Mouse (Mus musculus): ENCODE measurements around the gene Ano6. TPM values are rescaled to one million over a fixed set of nuclear protein-coding genes. Genes with fewer than 3 reads are reported as not detected.

Ano6 gene
- polyA plus RNA-seq, 1 experiment from 2014 or later = 37.2 TPM

- Histone ChIP-seq H3K9me3 (ENCODE audit: control insufficient read depth, low read length) (no peaks in the 10 kb centered on the region), H3K27ac (ENCODE audit: low read depth, low read length) (no peak overlapping the region), H3K27me3 (ENCODE audit: control insufficient read depth, insufficient read depth, low read length) (no peaks in the 10 kb centered on the region), H3K4me2 (replicated peaks; ENCODE audit: low read depth, low read length) (no peak overlapping the region), H3K4me3 (ENCODE audit: low read depth, low read length) (no peak overlapping the region), H3K9ac (ENCODE audit: low read depth, low read length) (no peak overlapping the region), H3K4me1 (replicated peaks; ENCODE audit: control insufficient read depth, insufficient read depth, low read length) (no peaks in the 10 kb centered on the region), H3K36me3 (ENCODE audit: control insufficient read depth, insufficient read depth, low read length) (no peaks in the 10 kb centered on the region)
- peak; percentile 13 for DNase-seq (ENCODE audit: low spot score)
- ATAC-seq (ENCODE audit: low FRiP score) = no peak
- 64% methylated on average over 11 of the region's 11 CpGs for WGBS
Measured at GRCm38 (mm10) chr15:95945951-95946708, 155.5 kb downstream of the Ano6 start.

DNA sequence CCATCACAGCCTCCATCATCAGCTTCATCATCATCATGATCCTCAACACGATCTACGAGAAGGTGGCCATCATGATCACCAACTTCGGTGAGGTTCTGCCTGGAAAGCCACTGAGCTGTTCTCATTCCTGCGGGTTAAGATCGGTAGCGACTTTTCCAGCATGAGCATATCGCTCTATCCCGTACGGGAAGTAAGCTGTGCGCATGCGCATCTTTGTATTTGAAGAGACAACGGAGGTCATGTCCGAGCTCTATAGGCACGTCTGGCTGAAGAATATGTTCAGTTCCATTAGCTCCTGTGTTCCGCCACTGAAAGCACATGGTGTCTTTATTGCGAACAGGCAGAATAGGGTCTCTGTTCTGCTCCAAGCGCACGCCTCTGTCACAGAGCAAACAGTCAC, 157.8 kb downstream of the Ano6 start:
- Histone ChIP-seq H3K4me2 (replicated peaks; ENCODE audit: low read depth, low read length) (no peak overlapping the region), H3K9ac (ENCODE audit: low read depth, low read length) (no peak overlapping the region), H3K27ac (ENCODE audit: low read depth, low read length) (no peak overlapping the region), H3K4me3 (ENCODE audit: low read depth, low read length) (no peak overlapping the region), H3K36me3 (ENCODE audit: control insufficient read depth, insufficient read depth, low read length) (no peaks in the 10 kb centered on the region), H3K27me3 (ENCODE audit: control insufficient read depth, insufficient read depth, low read length) (no peaks in the 10 kb centered on the region), H3K4me1 (replicated peaks; ENCODE audit: control insufficient read depth, insufficient read depth, low read length) (no peaks in the 10 kb centered on the region), H3K9me3 (ENCODE audit: control insufficient read depth, low read length) (no peaks in the 10 kb centered on the region)
- DNase-seq (ENCODE audit: low spot score) (no peak), ATAC-seq (ENCODE audit: low FRiP score) (no peak)
- 95% methylated on average over 18 of the region's 18 CpGs for WGBS

DNA sequence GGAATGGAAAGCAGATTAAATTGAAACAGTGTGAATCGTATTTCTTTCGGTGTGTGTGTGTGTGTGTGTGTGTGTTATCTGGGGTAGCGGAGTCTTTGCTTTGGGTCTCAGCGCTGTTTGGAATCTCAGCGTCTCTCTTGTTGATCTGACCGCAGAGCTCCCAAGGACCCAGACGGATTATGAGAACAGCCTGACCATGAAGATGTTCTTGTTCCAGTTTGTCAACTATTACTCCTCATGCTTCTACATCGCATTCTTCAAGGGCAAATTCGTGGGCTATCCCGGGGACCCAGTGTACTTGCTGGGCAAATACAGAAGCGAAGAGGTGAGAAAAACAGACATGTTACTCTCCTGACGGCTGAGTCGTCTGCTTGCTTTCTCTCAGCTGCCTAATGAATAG, 158.7 kb downstream of the Ano6 start:
- Histone ChIP-seq H3K36me3 (ENCODE audit: control insufficient read depth, insufficient read depth, low read length) (no peaks in the 10 kb centered on the region), H3K4me2 (replicated peaks; ENCODE audit: low read depth, low read length) (no peak overlapping the region), H3K27ac (ENCODE audit: low read depth, low read length) (no peak overlapping the region), H3K9ac (ENCODE audit: low read depth, low read length) (no peak overlapping the region), H3K9me3 (ENCODE audit: control insufficient read depth, low read length) (no peaks in the 10 kb centered on the region), H3K4me3 (ENCODE audit: low read depth, low read length) (no peak overlapping the region), H3K4me1 (replicated peaks; ENCODE audit: control insufficient read depth, insufficient read depth, low read length) (no peaks in the 10 kb centered on the region), H3K27me3 (ENCODE audit: control insufficient read depth, insufficient read depth, low read length) (no peaks in the 10 kb centered on the region)
- DNase-seq (ENCODE audit: low spot score) (no peak), ATAC-seq (ENCODE audit: low FRiP score) (no peak)
- 91% methylated on average over 13 of the region's 13 CpGs for WGBS

DNA sequence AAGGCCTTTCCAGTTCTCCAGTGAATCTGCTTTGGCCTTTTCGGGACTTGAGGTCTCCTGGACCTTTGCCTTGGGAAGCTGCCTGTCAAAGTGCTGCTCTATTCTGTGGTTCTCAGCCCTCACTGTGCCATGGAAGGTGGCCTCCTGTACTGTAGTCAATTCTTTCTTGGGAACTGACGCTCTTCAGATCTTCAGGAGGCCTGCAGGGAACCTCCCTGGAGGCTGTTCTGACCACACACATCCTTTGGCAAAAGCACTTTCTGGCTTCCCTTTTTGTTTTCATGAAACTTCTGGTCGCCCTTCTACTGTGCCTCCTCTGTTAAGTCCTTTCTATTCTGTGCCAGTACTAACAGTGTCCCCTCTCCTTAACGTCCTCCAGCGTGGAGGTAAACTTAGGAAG, 160.9 kb downstream of the Ano6 start:
- H3K4me2 ChIP-seq (replicated peaks; ENCODE audit: low read depth, low read length) = no peak overlapping the region
- H3K36me3 ChIP-seq (ENCODE audit: control insufficient read depth, insufficient read depth, low read length) = no peaks in the 10 kb centered on the region
- H3K9me3 ChIP-seq (ENCODE audit: control insufficient read depth, low read length) = no peaks in the 10 kb centered on the region
- no peak overlapping the region for H3K27ac ChIP-seq (ENCODE audit: low read depth, low read length)
- H3K9ac ChIP-seq (ENCODE audit: low read depth, low read length) = no peak overlapping the region
- no peaks in the 10 kb centered on the region for H3K4me1 ChIP-seq (replicated peaks; ENCODE audit: control insufficient read depth, insufficient read depth, low read length)
- H3K4me3 ChIP-seq (ENCODE audit: low read depth, low read length) = no peak overlapping the region
- DNase-seq (ENCODE audit: low spot score) = no peak
- ATAC-seq (ENCODE audit: low FRiP score) = no peak
- 63% methylated on average over 5 of the region's 5 CpGs for WGBS
- H3K27me3 ChIP-seq (ENCODE audit: control insufficient read depth, insufficient read depth, low read length) = no peaks in the 10 kb centered on the region

- Histone ChIP-seq H3K27ac (ENCODE audit: low read depth, low read length) (no peak overlapping the region), H3K27me3 (ENCODE audit: control insufficient read depth, insufficient read depth, low read length) (no peaks in the 10 kb centered on the region), H3K4me3 (ENCODE audit: low read depth, low read length) (no peak overlapping the region), H3K9ac (ENCODE audit: low read depth, low read length) (no peak overlapping the region), H3K9me3 (ENCODE audit: control insufficient read depth, low read length) (no peaks in the 10 kb centered on the region), H3K4me2 (replicated peaks; ENCODE audit: low read depth, low read length) (no peak overlapping the region), H3K4me1 (replicated peaks; ENCODE audit: control insufficient read depth, insufficient read depth, low read length) (no peaks in the 10 kb centered on the region), H3K36me3 (ENCODE audit: control insufficient read depth, insufficient read depth, low read length) (no peaks in the 10 kb centered on the region)
- ATAC-seq (ENCODE audit: low FRiP score) (no peak), DNase-seq (ENCODE audit: low spot score) (no peak)
- WGBS = 92% methylated on average over 3 of the region's 3 CpGs
Measured at GRCm38 (mm10) chr15:95956692-95957091, 166.0 kb downstream of the Ano6 start.

DNA sequence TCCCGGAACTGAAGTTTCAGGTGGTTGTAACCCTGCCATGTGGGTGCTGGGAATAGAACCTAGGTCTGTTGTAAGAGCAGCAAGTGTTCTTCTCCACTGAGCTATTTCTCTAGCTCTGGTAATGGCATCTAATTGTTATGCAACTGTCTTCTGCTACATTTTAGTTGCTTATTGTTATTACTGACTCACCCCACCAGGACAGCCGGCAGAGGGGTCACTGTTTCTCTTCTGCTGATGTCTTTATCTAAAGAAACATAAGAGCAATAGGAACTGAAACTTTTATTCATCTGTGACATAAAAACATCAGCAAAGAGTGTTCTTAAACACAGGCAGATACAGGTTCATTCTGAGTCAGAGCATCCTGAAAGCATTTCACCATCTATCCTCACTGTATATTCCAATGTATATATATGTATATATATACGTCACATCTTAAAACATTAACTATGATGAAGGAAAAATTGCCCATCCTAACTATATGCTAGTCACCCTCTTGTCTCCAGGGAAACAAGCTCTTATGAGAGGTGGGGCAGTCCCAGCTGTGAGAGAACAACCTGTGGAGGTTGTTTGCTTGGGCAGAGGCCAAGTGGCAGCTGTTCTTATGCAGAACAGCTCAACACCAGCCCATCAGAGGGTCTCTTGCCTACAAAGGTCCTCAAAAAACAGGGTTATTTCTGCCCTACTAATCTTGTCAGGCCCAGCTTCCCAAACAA, 171.9 kb downstream of the Ano6 start:
- ATAC-seq (ENCODE audit: low FRiP score) (no peak), DNase-seq (ENCODE audit: low spot score) (no peak)
- Histone ChIP-seq H3K9ac (ENCODE audit: low read depth, low read length) (no peak overlapping the region), H3K9me3 (ENCODE audit: control insufficient read depth, low read length) (no peaks in the 10 kb centered on the region), H3K4me2 (replicated peaks; ENCODE audit: low read depth, low read length) (no peak overlapping the region), H3K4me3 (ENCODE audit: low read depth, low read length) (no peak overlapping the region), H3K4me1 (replicated peaks; ENCODE audit: control insufficient read depth, insufficient read depth, low read length) (no peaks in the 10 kb centered on the region), H3K36me3 (ENCODE audit: control insufficient read depth, insufficient read depth, low read length) (no peaks in the 10 kb centered on the region), H3K27me3 (ENCODE audit: control insufficient read depth, insufficient read depth, low read length) (no peaks in the 10 kb centered on the region), H3K27ac (ENCODE audit: low read depth, low read length) (no peak overlapping the region)
- 91% methylated on average over 3 of the region's 3 CpGs for WGBS

DNA sequence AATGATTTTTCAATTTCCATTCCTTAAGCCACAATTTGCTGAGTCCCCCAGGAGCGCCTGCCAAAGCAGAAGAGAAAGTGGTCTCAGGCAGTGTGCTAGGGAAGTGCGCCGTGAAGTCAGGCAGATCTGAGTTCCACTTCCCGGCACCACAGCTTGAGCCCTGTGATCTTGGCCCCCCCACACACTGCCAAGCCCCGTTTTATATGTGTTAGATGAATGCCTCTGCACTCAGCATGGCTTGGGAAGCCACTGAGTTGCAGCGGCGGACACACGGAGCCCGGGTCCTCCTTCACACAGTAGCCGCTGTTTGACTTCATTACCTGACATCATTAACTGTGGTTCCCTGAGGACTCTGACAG, 172.5 kb downstream of the Ano6 start:
- no peak overlapping the region for H3K4me3 ChIP-seq (ENCODE audit: low read depth, low read length)
- H3K9me3 ChIP-seq (ENCODE audit: control insufficient read depth, low read length) = no peaks in the 10 kb centered on the region
- 66% methylated on average over 10 of the region's 10 CpGs for WGBS
- DNase-seq (ENCODE audit: low spot score) (no peak), ATAC-seq (ENCODE audit: low FRiP score) (no peak)
- H3K9ac ChIP-seq (ENCODE audit: low read depth, low read length) = no peak overlapping the region
- no peaks in the 10 kb centered on the region for H3K27me3 ChIP-seq (ENCODE audit: control insufficient read depth, insufficient read depth, low read length)
- no peak overlapping the region for H3K4me2 ChIP-seq (replicated peaks; ENCODE audit: low read depth, low read length)
- H3K27ac ChIP-seq (ENCODE audit: low read depth, low read length) = 0 out of 2 replicates have a peak overlapping the region, but pooled peaks have one; percentile 56
- H3K36me3 ChIP-seq (ENCODE audit: control insufficient read depth, insufficient read depth, low read length) = no peaks in the 10 kb centered on the region
- H3K4me1 ChIP-seq (replicated peaks; ENCODE audit: control insufficient read depth, insufficient read depth, low read length) = no peaks in the 10 kb centered on the region; the same call in 1 of the 2 replicates

DNA sequence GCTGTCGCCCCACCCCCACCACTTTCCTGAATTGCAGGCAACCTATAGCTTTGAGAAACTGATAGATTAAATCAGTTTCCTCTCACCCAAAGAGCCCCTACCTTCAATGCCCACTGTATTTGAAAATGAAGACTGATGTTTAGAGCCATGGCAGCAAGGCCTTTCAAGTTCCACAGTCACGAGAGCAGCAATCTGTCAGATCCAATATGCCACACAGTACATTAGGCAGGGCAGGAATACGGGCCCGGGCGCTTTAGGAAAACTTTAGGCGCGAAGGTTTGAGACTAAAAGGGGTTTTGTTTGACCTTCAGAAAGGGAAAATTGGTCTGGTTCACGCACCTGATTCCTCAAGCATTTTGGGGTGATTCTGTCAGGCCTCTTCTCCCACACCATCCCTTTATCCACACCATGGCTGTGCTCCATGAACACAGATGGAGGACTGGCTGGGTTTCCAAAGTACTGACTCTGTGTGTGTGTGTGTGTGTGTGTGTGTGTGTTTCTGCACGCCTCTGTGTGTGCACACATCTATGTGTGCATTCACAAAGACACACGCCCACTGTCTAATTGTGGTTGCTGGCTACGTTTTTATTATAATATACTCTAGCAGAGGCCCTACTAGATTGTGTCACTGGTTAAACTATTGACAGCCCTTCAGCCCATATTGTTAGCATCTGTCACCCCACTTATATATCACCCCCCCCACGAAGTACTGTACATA, 173.0 kb downstream of the Ano6 start:
- ATAC-seq (ENCODE audit: low FRiP score) (no peak), DNase-seq (ENCODE audit: low spot score) (no peak)
- no peak overlapping the region for H3K4me2 ChIP-seq (replicated peaks; ENCODE audit: low read depth, low read length)
- H3K9ac ChIP-seq (ENCODE audit: low read depth, low read length) = no peak overlapping the region
- H3K4me1 ChIP-seq (replicated peaks; ENCODE audit: control insufficient read depth, insufficient read depth, low read length) = no peaks in the 10 kb centered on the region; the same call in 1 of the 2 replicates
- no peaks in the 10 kb centered on the region for H3K36me3 ChIP-seq (ENCODE audit: control insufficient read depth, insufficient read depth, low read length)
- H3K4me3 ChIP-seq (ENCODE audit: low read depth, low read length) = no peak overlapping the region
- 84% methylated on average over 12 of the region's 12 CpGs for WGBS
- H3K9me3 ChIP-seq (ENCODE audit: control insufficient read depth, low read length) = no peaks in the 10 kb centered on the region
- no peak overlapping the region for H3K27ac ChIP-seq (ENCODE audit: low read depth, low read length)
- no peaks in the 10 kb centered on the region for H3K27me3 ChIP-seq (ENCODE audit: control insufficient read depth, insufficient read depth, low read length)
